8 mouse cellular contexts compared by ENCODE assay signal in the genomic region with DNA sequence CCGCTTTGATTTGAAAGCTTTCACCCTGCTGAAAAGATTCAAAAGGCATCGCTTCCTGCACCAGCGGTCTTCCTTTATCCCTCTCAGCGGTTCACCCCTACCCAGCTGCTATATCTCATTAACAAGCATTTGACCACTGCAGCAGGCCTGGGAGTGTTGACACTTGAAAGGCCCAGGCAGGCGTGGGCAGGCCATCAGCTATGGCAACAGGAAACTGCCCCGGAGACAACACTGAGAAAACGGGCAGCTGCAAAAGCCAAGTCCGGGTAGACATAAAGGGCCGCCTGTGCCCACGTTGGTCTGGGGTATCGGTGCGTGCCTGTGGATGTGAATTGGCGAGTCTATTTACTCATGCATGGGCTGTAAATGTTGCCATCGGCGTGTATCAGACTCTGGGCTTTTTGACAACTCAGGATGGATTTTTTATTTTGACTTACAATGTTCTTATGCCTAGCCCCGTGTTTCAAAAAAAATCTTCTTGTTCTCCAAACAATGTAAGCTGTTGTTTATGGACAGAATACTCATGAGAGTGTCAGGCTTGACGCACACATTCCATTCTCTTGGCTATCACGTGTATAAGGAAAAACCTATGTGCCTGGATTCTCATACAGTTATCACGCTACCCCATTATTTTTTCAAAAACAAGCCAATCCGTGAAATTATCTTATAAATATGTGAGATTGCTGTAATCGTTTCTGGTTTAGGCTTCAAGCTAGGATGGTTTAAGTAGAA.
A peak's percentile ranks its signal among the peaks of the same experiment; 100 is the strongest.
DNase-seq lines count a peak whose midpoint lies in the region; ATAC-seq and TF ChIP-seq lines count a peak whose summit lies in the region.

No protein-coding gene starts in this region.

- DNase-seq in adrenal gland, postnatal 14 days, result peak; percentile 59
- peak; percentile 83 for DNase-seq in forebrain, embryonic 11.5 days (ENCODE audit: low spot score)
- peak; percentile 69 for DNase-seq in heart, postnatal 4 days
- DNase-seq in layer of hippocampus, adult 8-10 months (ENCODE audit: low spot score in 2 of 2), result peak; percentile 36 to 44
- DNase-seq in lung, postnatal 10 days, result peak; percentile 74
- DNase-seq in thymus, postnatal 36 days, result no peak

- peak; percentile 95 for ATAC-seq in forebrain, embryonic 11.5 days (replicated peaks; ENCODE audit: low FRiP score)
- ATAC-seq in neutrophil, adult 5-6 weeks (ENCODE audit: extremely low read depth, insufficient number of reproducible peaks, low FRiP score, poor library complexity, severe bottlenecking), result 0 out of 2 replicates have a peak, but pooled peaks have one; percentile 17

- H3K4me3 ChIP-seq in ES-Bruce4 (ENCODE audit: low read depth, low read length), result peak overlapping the region; percentile 14
- H3K4me3 ChIP-seq in forebrain, embryonic 11.5 days (ENCODE audit: low read depth, low read length), result peak overlapping the region; percentile 17

- no peak overlapping the region for H3K27ac ChIP-seq in ES-Bruce4 (ENCODE audit: insufficient read depth, low read length)
- peak overlapping the region; percentile 2 for H3K27ac ChIP-seq in forebrain, embryonic 11.5 days (ENCODE audit: low read depth, low read length)

- no peak overlapping the region for H3K9ac ChIP-seq in ES-Bruce4 (ENCODE audit: low read depth, poor library complexity, severe bottlenecking)
- peak overlapping the region; percentile 56 for H3K9ac ChIP-seq in forebrain, embryonic 11.5 days (ENCODE audit: low read length)

- no peaks in the 10 kb centered on the region for H3K4me1 ChIP-seq in ES-Bruce4 (ENCODE audit: control insufficient read depth, insufficient read depth, low read length)
- no peaks in the 10 kb centered on the region; the same call in 1 of the 2 replicates for H3K4me1 ChIP-seq in forebrain, embryonic 11.5 days (replicated peaks; ENCODE audit: control insufficient read depth, insufficient read depth, low read length)

- H3K36me3 ChIP-seq in ES-Bruce4 (ENCODE audit: control insufficient read depth, insufficient read depth, low read length, poor library complexity, severe bottlenecking), result no peaks in the 10 kb centered on the region
- no peaks in the 10 kb centered on the region for H3K36me3 ChIP-seq in forebrain, embryonic 11.5 days (ENCODE audit: control insufficient read depth, insufficient read depth, low read length)

- TF ChIP-seq CTCF in ES-Bruce4 (IDR thresholded peaks at IDR 0.05; ENCODE audit: low read depth, low read length), result no peak

- 9% methylated on average over 21 of the region's 21 CpGs for WGBS in forebrain, embryonic 11.5 days

- H3K27me3 ChIP-seq in ES-Bruce4 (ENCODE audit: control insufficient read depth, insufficient read depth, low read length, poor library complexity, severe bottlenecking), result no peaks in the 10 kb centered on the region
- peaks cover 23% of the 10 kb centered on the region for H3K27me3 ChIP-seq in forebrain, embryonic 11.5 days (ENCODE audit: control insufficient read depth, insufficient read depth, low read length)

- TF ChIP-seq POLR2A in ES-Bruce4 (IDR thresholded peaks at IDR 0.05; ENCODE audit: insufficient read depth, low read length), result no peak

- H3K4me2 ChIP-seq in forebrain, embryonic 11.5 days (ENCODE audit: low read depth, low read length, severe bottlenecking), result peak overlapping the region; percentile 50

- peak; percentile 73 for TF ChIP-seq EP300 in ES-Bruce4 (IDR thresholded peaks at IDR 0.05; ENCODE audit: insufficient read depth, low read depth, low read length)

- H3K9me3 ChIP-seq in ES-Bruce4 (replicated peaks; ENCODE audit: control insufficient read depth, insufficient read depth, low read length, poor library complexity, severe bottlenecking), result no peaks in the 10 kb centered on the region
- H3K9me3 ChIP-seq in forebrain, embryonic 11.5 days (ENCODE audit: control insufficient read depth, low read length), result no peaks in the 10 kb centered on the region

Comparison
In these comparisons a context has a peak if more than half of its experiments do, and no peak if none do; other contexts are left out.
1. DNase-seq: peak in adrenal gland, postnatal 14 days (single experiment), forebrain, embryonic 11.5 days (single experiment), heart, postnatal 4 days (single experiment), layer of hippocampus, adult 8-10 months (2 of 2) and lung, postnatal 10 days (single experiment); none in thymus, postnatal 36 days (0 of 2).